Mouse (Mus musculus) thymus, postnatal 36 days (tissue): ENCODE measurements at regions not wholly inside any gene's neighbourhood (a gene's known extent, or its start where the extent isn't known, plus 50 kb on each side); places are given as distances from the start of the nearest gene placed in this dataset.
"Not testable (repeated sequence)": the region's sequence is repeated elsewhere in the genome, so short reads cannot be mapped to it uniquely, and the experiment has no call there.

Source experiments
- DNase-seq, 2 experiments: peaks; one replicate each; pipeline ENCODE4 v3.0.0; 2022; ENCODE audit warnings: mixed read lengths in 2 of 2

GRCm38 (mm10) chr4:9724801-9725200 lies 1149.5 kb upstream of the 2610301B20Rik start:
- DNase-seq = not testable (repeated sequence)

- no peak for DNase-seq
These were observed 1136.6 kb upstream of the 2610301B20Rik start for GRCm38 (mm10) chr4:9737691-9738090.

GRCm38 (mm10) chr4:9747411-9747938 lies 1126.8 kb upstream of the 2610301B20Rik start:
- no peak for DNase-seq

- no peak for DNase-seq
These were observed 1126.2 kb upstream of the 2610301B20Rik start for GRCm38 (mm10) chr4:9748110-9748509.

- DNase-seq = no peak
These were observed 1124.4 kb upstream of the 2610301B20Rik start for GRCm38 (mm10) chr4:9749877-9750276.

- DNase-seq = no peak
These were observed 1123.9 kb upstream of the 2610301B20Rik start for GRCm38 (mm10) chr4:9750404-9750803.

GRCm38 (mm10) chr4:9763321-9763720 lies 1111.0 kb upstream of the 2610301B20Rik start:
- no peak for DNase-seq

GRCm38 (mm10) chr4:9769633-9770205 lies 1104.6 kb upstream of the 2610301B20Rik start:
- no peak for DNase-seq

- DNase-seq = peak; percentile 21 to 23
These were observed 1103.8 kb upstream of the 2610301B20Rik start for GRCm38 (mm10) chr4:9770372-9771102.

- DNase-seq = no peak
These were observed 1103.2 kb upstream of the 2610301B20Rik start for GRCm38 (mm10) chr4:9771103-9771474.

GRCm38 (mm10) chr4:9778391-9778790 lies 1095.9 kb upstream of the 2610301B20Rik start:
- DNase-seq = no peak

GRCm38 (mm10) chr4:9779594-9779993 lies 1094.7 kb upstream of the 2610301B20Rik start:
- no peak for DNase-seq

GRCm38 (mm10) chr4:9780179-9780578 lies 1094.1 kb upstream of the 2610301B20Rik start:
- peak; percentile 21 to 34 for DNase-seq

- no peak for DNase-seq
These were observed 1093.0 kb upstream of the 2610301B20Rik start for GRCm38 (mm10) chr4:9781318-9781717.

- no peak for DNase-seq
These were observed 1086.4 kb upstream of the 2610301B20Rik start for GRCm38 (mm10) chr4:9787795-9788365.

- DNase-seq = no peak
These were observed 1083.8 kb upstream of the 2610301B20Rik start for GRCm38 (mm10) chr4:9790478-9790877.
